Mouse (Mus musculus) embryonic facial prominence, embryonic 10.5 days (tissue): ENCODE measurements around the gene Tti1. TPM values are rescaled to one million over a fixed set of nuclear protein-coding genes. Genes with fewer than 3 reads are reported as not detected.
A peak's percentile ranks its signal among the peaks of the same experiment; 100 is the strongest.

ENCODE experiments used
- DNase-seq: peaks from one replicate; pipeline ENCODE4 v3.0.0-alpha.2; 2017; ENCODE audit warnings: low spot score
- H3K27ac ChIP-seq: fragments of 300-500 bp; sonication (generic); replicated peaks from 2 replicates; pipeline ENCODE4 v1.5.1; 2016; ENCODE audit warnings: mild to moderate bottlenecking
- H3K27me3 ChIP-seq: fragments of 300-500 bp; sonication (generic); replicated peaks from 2 replicates; pipeline ENCODE4 v1.6.1; 2016; ENCODE audit warnings: low read depth, mild to moderate bottlenecking; ENCODE audit not compliant: poor library complexity, severe bottlenecking
- H3K36me3 ChIP-seq: fragments of 300-500 bp; sonication (generic); replicated peaks from 2 replicates; pipeline ENCODE4 v1.6.1; 2016; ENCODE audit warnings: mild to moderate bottlenecking, moderate library complexity
- H3K4me1 ChIP-seq: fragments of 300-500 bp; sonication (generic); 2 replicates; pipeline ENCODE4 v1.6.1; 2016
- H3K4me3 ChIP-seq: fragments of 300-500 bp; sonication (generic); 2 replicates; pipeline ENCODE4 v1.5.1; 2016; ENCODE audit warnings: mild to moderate bottlenecking, moderate library complexity
- H3K9me3 ChIP-seq: fragments of 300-500 bp; sonication (generic); 2 replicates; pipeline ENCODE4 v1.6.1; 2016; ENCODE audit warnings: mild to moderate bottlenecking
- WGBS: fragments of 180-500 bp; shearing (Covaris S2); methylation state at CpG from one replicate; pipeline ENCODE4 v1.1.7; 2016; 5-methylcytosine and 5-hydroxymethylcytosine counted together
- polyA plus RNA-seq: library from polyadenylated mRNA; unstranded; fragments of >200 nt; fragmentation: Nextera tagmentation; extraction: Ambion mirVana; gene quantifications from 2 replicates; pipeline ENCODE4 v1.2.1, GENCODE M21; 2016

The Tti1 gene
- polyA plus RNA-seq, 1 experiment from 2014 or later = 37.8 TPM

DNA sequence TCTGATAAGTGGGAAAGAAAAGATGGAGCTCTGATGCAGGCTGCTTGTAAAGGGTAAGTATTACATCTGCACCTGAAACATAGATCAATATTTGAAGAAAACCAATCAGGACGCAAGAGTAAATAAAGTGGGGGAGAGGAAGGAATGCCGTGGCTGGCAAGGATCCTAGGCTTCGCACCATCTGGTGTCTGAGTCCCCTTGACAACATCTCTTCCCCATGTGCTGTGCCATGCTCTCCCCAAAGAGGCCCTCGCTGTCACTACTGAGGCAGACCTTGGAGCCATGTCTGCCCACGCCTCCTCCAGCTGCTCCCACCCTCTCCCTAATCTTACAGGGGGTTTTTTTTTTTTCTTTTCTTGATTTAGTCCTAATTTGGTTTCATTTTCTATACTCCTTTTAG lies 74.3 kb downstream of the Tti1 start:
- peaks cover 22% of the 10 kb centered on the region for H3K4me1 ChIP-seq
- 88% methylated on average over 5 of the region's 5 CpGs for WGBS
- H3K36me3 ChIP-seq = no peaks in the 10 kb centered on the region
- H3K4me3 ChIP-seq = no peak overlapping the region
- H3K9me3 ChIP-seq = no peaks in the 10 kb centered on the region
- no peak overlapping the region for H3K27ac ChIP-seq
- DNase-seq = no peak
- no peaks in the 10 kb centered on the region for H3K27me3 ChIP-seq

DNA sequence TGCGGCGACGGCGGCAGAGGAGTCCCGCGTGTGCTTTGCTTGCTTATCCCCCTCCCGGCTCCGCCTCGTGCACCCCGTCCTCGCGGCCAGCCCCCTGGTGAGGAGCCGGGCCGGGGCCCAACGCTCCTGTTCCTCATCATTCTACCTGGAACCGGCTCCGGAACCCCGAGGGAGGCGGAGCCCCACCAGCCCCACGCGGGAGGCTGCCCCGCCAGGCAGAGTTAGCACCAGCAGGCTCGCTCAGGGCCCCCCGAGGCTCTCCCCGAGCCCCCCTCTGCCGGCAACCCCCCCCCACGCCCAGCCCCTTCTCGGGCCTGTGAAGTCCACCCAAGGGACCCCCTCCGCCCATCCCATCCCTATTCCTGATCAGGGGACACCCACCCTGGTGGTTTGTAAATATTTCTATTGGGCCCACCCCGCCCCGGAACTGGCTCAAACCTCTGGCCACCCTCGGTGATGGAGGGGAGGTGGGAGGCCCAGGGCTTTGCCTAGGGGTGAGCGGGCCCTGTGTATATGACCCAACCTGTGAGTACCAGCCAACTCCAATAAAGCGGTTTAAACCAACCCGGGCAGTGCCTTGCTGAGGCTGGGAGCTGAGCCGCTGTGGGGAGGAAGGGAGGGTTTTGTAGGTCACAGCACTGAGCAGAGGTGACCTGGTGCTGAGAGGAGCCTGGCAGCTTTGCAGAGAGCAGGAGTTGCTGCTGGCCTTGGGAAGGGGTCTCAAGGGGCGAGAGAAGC lies 83.9 kb downstream of the Tti1 start:
- Histone ChIP-seq H3K9me3 (no peaks in the 10 kb centered on the region), H3K4me1 (peaks cover 32% of the 10 kb centered on the region), H3K4me3 (peak overlapping the region; percentile 71), H3K27ac (peak overlapping the region; percentile 88), H3K36me3 (no peaks in the 10 kb centered on the region), H3K27me3 (peaks cover 48% of the 10 kb centered on the region)
- 9% methylated on average over 37 of the region's 37 CpGs for WGBS
- DNase-seq = no peak

DNA sequence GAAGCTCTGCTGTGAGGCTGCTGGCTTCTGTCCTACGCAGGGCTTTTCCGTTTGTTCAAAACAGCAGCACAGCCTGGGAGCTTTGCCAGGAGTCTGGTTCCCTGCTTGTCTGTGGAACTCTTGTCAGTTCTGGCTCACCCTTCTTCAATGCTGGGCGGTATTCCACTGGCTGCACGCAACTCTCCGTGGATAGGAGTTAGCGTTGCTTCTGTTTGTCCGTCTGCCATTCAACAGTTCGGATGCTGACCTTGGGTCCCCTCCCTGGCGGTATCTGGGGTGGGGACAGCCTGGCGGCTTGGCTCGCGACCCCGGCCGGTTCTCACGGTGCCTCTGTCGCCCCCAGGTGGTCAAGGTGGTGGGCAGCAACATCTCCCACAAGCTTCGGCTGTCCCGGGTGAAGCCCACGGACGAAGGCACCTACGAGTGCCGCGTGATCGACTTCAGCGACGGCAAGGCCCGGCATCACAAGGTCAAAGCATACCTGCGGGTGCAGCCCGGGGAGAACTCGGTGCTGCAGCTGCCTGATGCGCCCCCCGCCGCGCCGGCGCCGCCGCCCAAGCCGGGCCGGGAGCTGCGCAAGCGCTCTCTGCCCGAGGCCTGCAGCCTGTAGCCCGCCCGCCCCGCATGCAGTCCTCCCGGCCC lies 84.6 kb downstream of the Tti1 start:
- H3K27ac ChIP-seq = peak overlapping the region; percentile 88

DNA sequence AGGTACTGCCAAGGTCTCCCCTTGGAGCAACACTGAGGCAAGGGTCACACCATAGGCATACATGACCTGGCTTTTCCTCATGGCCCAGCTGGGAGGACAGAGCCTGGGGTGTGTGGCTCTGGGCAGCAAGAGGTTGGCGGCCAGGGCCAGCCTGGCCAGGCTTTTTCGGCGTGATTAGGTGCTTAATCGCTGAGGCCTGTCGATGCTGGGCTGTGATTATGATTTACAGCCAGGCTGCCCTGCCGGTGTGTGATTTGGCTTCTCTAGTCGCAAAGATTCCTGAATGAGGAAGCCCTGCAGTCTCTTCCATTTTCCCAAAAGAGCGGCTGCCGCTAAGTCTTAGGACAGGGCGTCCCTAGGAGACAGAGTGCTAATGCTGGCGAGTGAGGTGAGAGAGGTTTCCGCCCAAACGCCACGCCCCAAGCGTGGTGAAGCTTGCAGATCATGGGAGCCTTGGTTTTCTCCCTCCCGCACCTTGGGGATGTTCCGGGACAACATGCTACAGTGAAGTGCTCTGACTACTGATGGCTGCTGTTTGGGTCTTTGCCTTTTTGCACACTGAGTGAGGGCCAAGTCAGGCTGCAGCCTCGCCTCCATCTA lies 87.5 kb downstream of the Tti1 start:
- Histone ChIP-seq H3K4me3 (peak overlapping the region; percentile 46), H3K9me3 (no peaks in the 10 kb centered on the region), H3K27ac (no peak overlapping the region), H3K4me1 (peaks cover 32% of the 10 kb centered on the region), H3K27me3 (peaks cover 63% of the 10 kb centered on the region), H3K36me3 (no peaks in the 10 kb centered on the region)
- no peak for DNase-seq
- WGBS = 6% methylated on average over 18 of the region's 18 CpGs

More for the DNA sequence above, 84.6 kb downstream of the Tti1 start:
- WGBS = 1% methylated on average over 47 of the region's 47 CpGs
- Histone ChIP-seq H3K4me1 (peaks cover 32% of the 10 kb centered on the region), H3K4me3 (peak overlapping the region; percentile 71), H3K36me3 (no peaks in the 10 kb centered on the region), H3K27me3 (peaks cover 55% of the 10 kb centered on the region), H3K9me3 (no peaks in the 10 kb centered on the region)
- peak; percentile 88 for DNase-seq

DNA sequence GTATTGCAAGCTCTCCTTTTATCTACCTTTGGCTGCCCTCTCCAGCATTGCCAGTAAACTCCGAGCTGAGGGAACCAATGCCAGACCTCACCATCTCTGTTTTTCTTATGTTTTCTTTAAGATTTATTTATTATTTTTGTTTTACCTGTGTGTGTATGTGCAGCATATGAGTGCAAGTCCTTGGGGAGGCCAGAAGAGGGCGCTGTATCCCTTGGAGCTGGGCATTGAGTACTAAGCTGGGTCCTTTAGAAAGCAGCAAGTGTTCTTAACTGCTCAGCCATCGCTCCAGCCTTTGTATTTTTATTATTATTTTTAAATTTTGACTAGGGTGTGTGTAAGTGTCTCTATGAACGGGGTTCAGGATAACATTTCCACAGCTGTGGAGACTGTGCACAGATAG lies 91.6 kb downstream of the Tti1 start:
- Histone ChIP-seq H3K9me3 (no peaks in the 10 kb centered on the region), H3K4me1 (peaks cover 17% of the 10 kb centered on the region), H3K27ac (no peak overlapping the region), H3K27me3 (peaks cover 39% of the 10 kb centered on the region), H3K36me3 (no peaks in the 10 kb centered on the region), H3K4me3 (no peak overlapping the region)
- WGBS = 84% methylated on average over 4 of the region's 4 CpGs
- no peak for DNase-seq

DNA sequence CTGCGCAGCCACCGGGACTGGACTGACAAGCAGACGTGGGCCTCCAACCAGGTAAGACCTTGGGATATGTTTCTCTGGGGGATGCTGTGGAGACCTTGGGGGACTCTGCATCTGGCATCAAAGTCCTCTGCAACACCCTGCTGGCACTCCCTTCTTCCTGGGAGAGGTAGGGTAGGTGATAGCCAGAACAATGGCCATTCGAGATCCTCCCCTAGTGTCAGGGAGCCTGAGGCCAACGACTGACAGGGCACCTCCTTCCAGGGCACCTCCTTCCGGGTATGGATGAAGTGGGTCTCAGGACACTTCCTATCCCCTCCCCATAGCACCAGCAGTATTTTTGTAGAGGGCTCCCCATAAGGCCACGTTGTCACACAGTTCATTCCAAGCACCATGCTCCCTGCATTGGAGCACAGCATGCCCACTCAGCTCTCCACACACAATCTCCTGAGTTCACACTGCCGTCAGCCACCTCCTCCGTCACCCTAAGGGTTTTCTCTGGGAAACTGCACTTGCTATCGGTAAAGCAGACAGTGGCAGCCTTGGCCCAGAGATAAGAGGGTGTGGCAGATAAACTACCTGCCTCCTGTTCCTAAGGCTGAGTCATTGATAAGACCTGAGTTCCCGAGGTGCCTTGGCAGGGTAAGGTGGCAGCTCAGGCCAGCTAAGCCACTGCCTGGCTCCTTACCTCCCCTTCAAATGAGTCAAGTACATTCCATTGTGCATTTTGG lies 92.6 kb downstream of the Tti1 start:
- WGBS = 79% methylated on average over 11 of the region's 11 CpGs
- H3K4me3 ChIP-seq = no peak overlapping the region
- no peak for DNase-seq

DNA sequence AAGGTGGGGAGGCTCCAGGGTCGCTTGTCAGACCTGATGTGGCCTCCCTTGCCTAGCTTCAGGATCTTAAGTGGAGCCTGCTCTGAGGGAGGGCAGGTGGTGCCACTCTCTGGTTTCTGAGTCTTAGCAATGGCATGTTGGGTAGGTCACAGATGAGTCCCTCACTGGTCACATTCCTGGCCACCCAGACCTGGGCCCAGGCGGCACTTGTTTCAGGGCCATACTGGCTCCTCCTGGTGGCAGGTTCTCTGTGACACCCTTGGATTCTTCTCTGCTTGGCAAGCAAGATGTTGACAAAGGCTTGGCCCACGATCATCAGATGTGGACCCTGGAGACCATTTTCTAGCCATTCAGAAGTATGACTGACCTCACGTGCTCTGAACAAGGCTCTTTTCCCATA lies 95.6 kb downstream of the Tti1 start:
- Histone ChIP-seq H3K4me1 (peaks cover 22% of the 10 kb centered on the region), H3K9me3 (no peaks in the 10 kb centered on the region), H3K36me3 (no peaks in the 10 kb centered on the region), H3K4me3 (no peak overlapping the region), H3K27me3 (peaks cover 22% of the 10 kb centered on the region), H3K27ac (no peak overlapping the region)
- DNase-seq = no peak
- WGBS = 73% methylated on average over 4 of the region's 4 CpGs

More for the DNA sequence above, 92.6 kb downstream of the Tti1 start:
- Histone ChIP-seq H3K4me1 (peaks cover 7% of the 10 kb centered on the region), H3K27me3 (peaks cover 29% of the 10 kb centered on the region), H3K36me3 (no peaks in the 10 kb centered on the region), H3K9me3 (no peaks in the 10 kb centered on the region), H3K27ac (no peak overlapping the region)

Other genes starting within 250 kb of the Tti1 start
- 0.21 and 0.46 TPM in 2 replicates for gene Vstm2l, start 113.8 kb downstream of the Tti1 start, polyA plus RNA-seq
- gene Rprd1b, start 64 bp upstream of the Tti1 start, polyA plus RNA-seq = 54.0 and 57.9 TPM in 2 replicates
- gene Tgm2, start 118.0 kb upstream of the Tti1 start, polyA plus RNA-seq = 6.4 and 7.8 TPM in 2 replicates
- 3.1 TPM in 2 replicates for gene D630003M21Rik, start 200.8 kb upstream of the Tti1 start, polyA plus RNA-seq
- not detected in 2 replicates for gene Bpi, start 229.7 kb upstream of the Tti1 start, polyA plus RNA-seq